Mouse (Mus musculus) granulocyte monocyte progenitor cell, adult 5-6 weeks (primary cell): ENCODE measurements around the gene Dntt. TPM values are rescaled to one million over a fixed set of nuclear protein-coding genes. Genes with fewer than 3 reads are reported as not detected.

ENCODE experiments used
- total RNA-seq, 2 experiments: library from RNA; stranded (forward) in 1 of 2; stranded (reverse) in 1 of 2; fragments of 200-712, 200-1000 nt in 1 of 2; fragments of >200 nt in 1 of 2; fragmentation: Nextera tagmentation in 1 of 2; gene quantifications; 2 replicates each; pipeline ENCODE4 v1.2.3; 2014 to 2017

Gene Dntt
- total RNA-seq, 2 experiments from 2014 or later: 0.13 to 0.82 TPM

Other genes starting within 250 kb of the Dntt start
- 5.5 and 7.4 TPM in 2 replicates for gene Ccnj, start 198.0 kb upstream of the Dntt start, total RNA-seq (2014; fragmentation: Nextera tagmentation)
- gene Ccnj, start 198.0 kb upstream of the Dntt start, total RNA-seq (2017): 9.3 and 9.5 TPM in 2 replicates
- 15.9 and 18.2 TPM in 2 replicates for gene Zfp518a, start 134.6 kb upstream of the Dntt start, total RNA-seq (2014; fragmentation: Nextera tagmentation)
- 24.8 and 39.9 TPM in 2 replicates for gene Zfp518a, start 134.6 kb upstream of the Dntt start, total RNA-seq (2017)
- 0.30 TPM in 1 of 2 replicates, not detected in the other for gene Blnk, start 34.7 kb upstream of the Dntt start, total RNA-seq (2014; fragmentation: Nextera tagmentation)
- not detected in 2 replicates for gene Blnk, start 34.7 kb upstream of the Dntt start, total RNA-seq (2017)
- not detected in 2 replicates for gene Opalin, start 47.8 kb downstream of the Dntt start, total RNA-seq (2014; fragmentation: Nextera tagmentation)
- gene Opalin, start 47.8 kb downstream of the Dntt start, total RNA-seq (2017): not detected in 2 replicates
- not detected in 2 replicates for gene Tll2, start 177.6 kb downstream of the Dntt start, total RNA-seq (2014; fragmentation: Nextera tagmentation)
- not detected in 2 replicates for gene Tll2, start 177.6 kb downstream of the Dntt start, total RNA-seq (2017)
- gene Tm9sf3, start 234.7 kb downstream of the Dntt start, total RNA-seq (2014; fragmentation: Nextera tagmentation): 133 TPM in 2 replicates
- 296 and 339 TPM in 2 replicates for gene Tm9sf3, start 234.7 kb downstream of the Dntt start, total RNA-seq (2017)